Mouse (Mus musculus): Measurements from ENCODE around the gene Dhrs3. TPM values are rescaled to one million over a fixed set of nuclear protein-coding genes. Genes with fewer than 3 reads are reported as not detected.

The Dhrs3 gene
- total and polyA plus RNA-seq, 2 experiments from 2014 or later: 39.0 to 45.0 TPM

GRCm38 (mm10) chr4:144916520-144916919, 23.9 kb downstream of the Dhrs3 start:
- WGBS: 86% methylated on average over 6 of the region's 6 CpGs

DNA sequence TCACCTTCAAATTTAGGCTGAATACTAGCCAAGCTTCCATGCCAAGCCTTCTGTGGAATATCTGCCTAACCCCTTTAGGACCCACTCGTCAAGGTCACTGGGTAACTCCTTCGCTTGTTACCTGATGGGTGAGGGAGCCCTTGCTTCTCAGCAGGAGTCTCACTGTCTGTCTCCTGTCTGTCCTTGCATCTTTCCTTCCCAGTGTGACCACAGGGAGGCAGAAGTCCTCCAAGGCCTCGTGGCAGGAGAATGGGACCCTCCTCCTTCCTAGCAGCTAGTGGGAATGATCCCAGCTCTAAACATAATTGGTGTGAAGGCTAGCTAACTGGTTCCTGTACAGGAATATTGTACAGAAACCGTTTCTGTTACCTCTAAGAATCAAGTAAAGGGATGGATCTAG, 24.5 kb downstream of the Dhrs3 start:
- H3K27ac ChIP-seq (ENCODE audit: low read depth): no peak overlapping the region
- peak; percentile 51 for TF ChIP-seq CTCF (IDR thresholded peaks at IDR 0.05; ENCODE audit: low read depth)
- TF ChIP-seq EP300 (IDR thresholded peaks at IDR 0.05; ENCODE audit: low read depth): no peak
- no peaks in the 10 kb centered on the region for H3K27me3 ChIP-seq (ENCODE audit: control insufficient read depth, insufficient read depth, low read length)
- no peak for DNase-seq (ENCODE audit: low spot score)
- H3K4me3 ChIP-seq (ENCODE audit: low read depth, low read length): no peak overlapping the region
- 0 out of 2 replicates have a peak, but pooled peaks cover 4% of the 10 kb centered on the region for H3K9me3 ChIP-seq (replicated peaks; ENCODE audit: control insufficient read depth, low read length)
- H3K36me3 ChIP-seq (replicated peaks; ENCODE audit: control insufficient read depth, insufficient read depth, low read length): peaks cover 28% of the 10 kb centered on the region
- ATAC-seq (ENCODE audit: insufficient read depth, low read depth): no peak
- H3K4me1 ChIP-seq (ENCODE audit: control insufficient read depth, insufficient read depth): no peaks in the 10 kb centered on the region
- no peak overlapping the region for H3K9ac ChIP-seq (replicated peaks; ENCODE audit: low read depth, low read length)
- WGBS: 58% methylated on average over 4 of the region's 4 CpGs
- no peak overlapping the region for H3K4me2 ChIP-seq (ENCODE audit: low read depth, low read length)

More at GRCm38 (mm10) chr4:144916520-144916919, 23.9 kb downstream of the Dhrs3 start:
- TF ChIP-seq EP300 (IDR thresholded peaks at IDR 0.05; ENCODE audit: low read depth) (no peak), CTCF (IDR thresholded peaks at IDR 0.05; ENCODE audit: low read depth) (no peak)
- H3K27ac ChIP-seq (ENCODE audit: low read depth): no peak overlapping the region
- no peak for ATAC-seq (ENCODE audit: insufficient read depth, low read depth)
- no peaks in the 10 kb centered on the region for H3K27me3 ChIP-seq (ENCODE audit: control insufficient read depth, insufficient read depth, low read length)
- no peaks in the 10 kb centered on the region for H3K4me1 ChIP-seq (ENCODE audit: control insufficient read depth, insufficient read depth)
- DNase-seq (ENCODE audit: low spot score): no peak
- no peak overlapping the region for H3K4me3 ChIP-seq (ENCODE audit: low read depth, low read length)
- no peak overlapping the region for H3K4me2 ChIP-seq (ENCODE audit: low read depth, low read length)
- H3K9me3 ChIP-seq (replicated peaks; ENCODE audit: control insufficient read depth, low read length): 0 out of 2 replicates have a peak, but pooled peaks cover 4% of the 10 kb centered on the region
- peaks cover 24% of the 10 kb centered on the region for H3K36me3 ChIP-seq (replicated peaks; ENCODE audit: control insufficient read depth, insufficient read depth, low read length)
- H3K9ac ChIP-seq (replicated peaks; ENCODE audit: low read depth, low read length): no peak overlapping the region

DNA sequence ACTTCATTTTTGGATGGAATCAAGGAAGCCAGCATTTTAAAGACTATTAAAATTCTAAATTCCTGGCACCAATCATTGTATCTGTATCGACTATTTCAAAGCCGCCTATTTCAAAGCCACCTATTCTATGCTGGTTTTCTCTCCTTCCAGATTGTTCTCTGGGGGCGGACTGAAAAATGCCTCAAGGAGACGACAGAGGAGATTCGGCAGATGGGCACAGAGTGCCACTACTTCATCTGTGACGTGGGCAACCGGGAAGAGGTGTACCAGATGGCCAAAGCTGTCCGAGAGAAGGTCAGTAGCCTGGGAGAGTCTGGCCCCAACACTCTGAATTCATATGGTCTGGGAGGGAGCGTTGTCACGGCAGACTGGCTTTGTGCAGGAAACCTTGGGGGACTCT, 25.9 kb downstream of the Dhrs3 start:
- peaks cover 35% of the 10 kb centered on the region for H3K36me3 ChIP-seq (replicated peaks; ENCODE audit: control insufficient read depth, insufficient read depth, low read length)
- ATAC-seq (ENCODE audit: insufficient read depth, low read depth) (no peak), DNase-seq (ENCODE audit: low spot score) (no peak)
- TF ChIP-seq EP300 (IDR thresholded peaks at IDR 0.05; ENCODE audit: low read depth) (no peak), CTCF (IDR thresholded peaks at IDR 0.05; ENCODE audit: low read depth) (no peak)
- 91% methylated on average over 10 of the region's 10 CpGs for WGBS
- H3K9ac ChIP-seq (replicated peaks; ENCODE audit: low read depth, low read length): no peak overlapping the region
- H3K4me1 ChIP-seq (ENCODE audit: control insufficient read depth, insufficient read depth): no peaks in the 10 kb centered on the region
- no peaks in the 10 kb centered on the region for H3K27me3 ChIP-seq (ENCODE audit: control insufficient read depth, insufficient read depth, low read length)
- 0 out of 2 replicates have a peak, but pooled peaks cover 4% of the 10 kb centered on the region for H3K9me3 ChIP-seq (replicated peaks; ENCODE audit: control insufficient read depth, low read length)
- no peak overlapping the region for H3K4me2 ChIP-seq (ENCODE audit: low read depth, low read length)
- H3K27ac ChIP-seq (ENCODE audit: low read depth): no peak overlapping the region
- H3K4me3 ChIP-seq (ENCODE audit: low read depth, low read length): no peak overlapping the region

DNA sequence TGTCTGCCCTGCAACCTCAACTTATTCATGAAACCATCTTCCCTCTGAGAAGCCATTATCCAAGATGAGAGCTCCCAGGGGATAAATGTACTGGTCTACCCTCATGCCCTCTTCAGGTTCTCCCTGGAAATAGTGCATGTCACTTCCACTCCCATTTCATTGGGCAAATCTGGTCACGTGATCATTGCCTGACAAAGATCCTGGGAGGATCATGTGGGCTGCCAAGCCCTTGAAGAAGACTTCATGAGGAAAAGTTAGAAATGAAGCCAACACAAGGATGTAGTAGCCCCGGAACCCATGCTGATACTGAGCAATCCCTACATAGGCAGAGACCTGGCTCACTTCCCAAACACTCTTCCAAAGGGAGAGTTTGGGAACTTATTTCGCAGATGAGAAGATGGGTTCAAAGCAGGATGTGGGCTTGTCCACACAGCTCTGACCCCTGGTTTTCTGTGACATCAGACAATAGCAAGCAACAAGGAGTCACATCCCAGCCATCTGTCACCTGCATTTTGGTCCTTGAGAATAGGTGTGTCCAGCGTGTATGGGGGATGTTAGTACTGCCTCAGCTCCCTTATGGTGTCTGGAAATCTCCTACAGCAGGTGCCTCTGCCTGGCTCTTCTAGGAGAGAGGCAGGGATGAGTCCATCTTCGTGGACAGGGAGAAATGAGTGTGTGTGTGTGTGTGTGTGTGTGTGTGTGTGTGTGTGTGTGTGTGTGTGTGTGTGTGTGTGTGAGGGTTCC, 36.2 kb downstream of the Dhrs3 start:
- Histone ChIP-seq H3K9me3 (replicated peaks; ENCODE audit: control insufficient read depth, low read length) (no peaks in the 10 kb centered on the region), H3K36me3 (replicated peaks; ENCODE audit: control insufficient read depth, insufficient read depth, low read length) (peaks cover 13% of the 10 kb centered on the region; the same call in 1 of the 2 replicates), H3K27me3 (ENCODE audit: control insufficient read depth, insufficient read depth, low read length) (no peaks in the 10 kb centered on the region), H3K4me3 (ENCODE audit: low read depth, low read length) (no peak overlapping the region), H3K9ac (replicated peaks; ENCODE audit: low read depth, low read length) (no peak overlapping the region), H3K4me2 (ENCODE audit: low read depth, low read length) (no peak overlapping the region), H3K27ac (ENCODE audit: low read depth) (peak overlapping the region; percentile 97), H3K4me1 (ENCODE audit: control insufficient read depth, insufficient read depth) (peaks cover 26% of the 10 kb centered on the region)
- WGBS: 62% methylated on average over 5 of the region's 5 CpGs
- TF ChIP-seq CTCF (IDR thresholded peaks at IDR 0.05; ENCODE audit: low read depth) (no peak), EP300 (IDR thresholded peaks at IDR 0.05; ENCODE audit: low read depth) (no peak)
- ATAC-seq (ENCODE audit: insufficient read depth, low read depth) (no peak), DNase-seq (ENCODE audit: low spot score) (no peak)

DNA sequence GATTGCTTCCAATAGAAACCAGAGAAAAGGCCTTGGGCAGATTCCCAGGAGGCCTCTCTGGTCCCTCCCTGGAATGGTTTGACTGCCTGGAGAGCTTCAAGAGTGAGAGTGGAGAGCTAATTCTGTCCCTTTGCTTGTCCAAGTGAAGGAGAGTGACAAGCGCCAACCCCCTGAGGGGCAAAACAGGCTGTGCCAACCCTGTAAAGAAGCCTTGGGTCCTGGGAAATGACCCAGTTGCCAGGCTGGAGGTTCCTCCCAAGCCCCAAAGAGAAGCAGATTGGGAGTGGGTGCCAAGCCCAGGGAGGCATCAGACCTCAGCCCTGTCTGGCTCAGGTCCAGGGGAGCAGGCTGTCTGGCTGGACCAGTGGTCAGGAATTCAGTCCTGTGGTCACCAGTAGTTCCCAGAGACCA, 37.2 kb downstream of the Dhrs3 start:
- Histone ChIP-seq H3K27ac (ENCODE audit: low read depth) (peak overlapping the region; percentile 97), H3K4me1 (ENCODE audit: control insufficient read depth, insufficient read depth) (peaks cover 26% of the 10 kb centered on the region), H3K9me3 (replicated peaks; ENCODE audit: control insufficient read depth, low read length) (no peaks in the 10 kb centered on the region), H3K36me3 (replicated peaks; ENCODE audit: control insufficient read depth, insufficient read depth, low read length) (peaks cover 13% of the 10 kb centered on the region; the same call in 1 of the 2 replicates), H3K9ac (replicated peaks; ENCODE audit: low read depth, low read length) (peak overlapping the region; percentile 35; the same call in 1 of the 2 replicates), H3K27me3 (ENCODE audit: control insufficient read depth, insufficient read depth, low read length) (no peaks in the 10 kb centered on the region), H3K4me3 (ENCODE audit: low read depth, low read length) (no peak overlapping the region), H3K4me2 (ENCODE audit: low read depth, low read length) (no peak overlapping the region)
- no peak for TF ChIP-seq CTCF (IDR thresholded peaks at IDR 0.05; ENCODE audit: low read depth)
- 0 out of 2 replicates have a peak, but pooled peaks have one; percentile 37 for TF ChIP-seq EP300 (IDR thresholded peaks at IDR 0.05; ENCODE audit: low read depth)
- peak; percentile 79 for ATAC-seq (ENCODE audit: insufficient read depth, low read depth)
- 20% methylated on average over 1 of the region's 1 CpGs for WGBS
- peak; percentile 86 for DNase-seq (ENCODE audit: low spot score)
